Mouse (Mus musculus): ENCODE data around the gene Tti1.

DNA sequence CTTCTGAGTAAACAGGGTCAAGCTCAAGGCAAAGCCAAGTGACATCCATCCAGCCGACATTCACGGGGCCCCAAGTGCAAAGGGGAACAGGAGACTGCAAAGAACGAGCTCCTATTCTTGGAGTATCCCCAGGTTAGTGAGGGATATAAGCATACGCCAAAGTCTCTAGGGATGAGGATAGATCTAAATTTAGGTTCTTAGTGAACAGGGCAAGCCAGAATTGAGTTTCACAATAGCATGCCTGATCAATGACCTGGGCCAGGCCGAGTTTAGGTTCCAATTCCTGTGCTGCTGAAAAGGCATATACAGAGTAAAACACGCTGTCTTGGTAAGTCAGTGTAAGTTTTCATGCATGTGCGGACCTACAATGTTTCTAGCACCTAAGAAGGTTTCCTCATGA lies 18.9 kb downstream of the Tti1 start:
- no peak for TF ChIP-seq CTCF (IDR thresholded peaks at IDR 0.05; ENCODE audit: borderline replicate concordance, insufficient read depth, low read length)
- no peak for TF ChIP-seq POLR2A (IDR thresholded peaks at IDR 0.05; ENCODE audit: low read depth, low read length)

Measured in embryonic fibroblast, embryonic 13.5 days (primary cell).